10 mouse cellular contexts compared by ENCODE assay signal in genomic region chr1:171849454-171849853, GRCm38 (mm10). TPM values are rescaled to one million over a fixed set of nuclear protein-coding genes. Genes with fewer than 3 reads are reported as not detected.
A peak's percentile ranks its signal among the peaks of the same experiment; 100 is the strongest.
DNase-seq lines count a peak whose midpoint lies in the region; ATAC-seq and TF ChIP-seq lines count a peak whose summit lies in the region.
"Had no signal": no experiment of that assay in that cellular context is flagged by ENCODE, and none has a peak within 500 bp of the region (broad histone marks: within the 10 kb centered on the region; RNA-seq: fewer than 3 reads in every experiment).

No protein-coding gene starts in this region.

- no peak overlapping the region for H3K9ac ChIP-seq in forebrain, embryonic 15.5 days (replicated peaks)
- H3K9ac ChIP-seq in kidney, embryonic 14.5 days (ENCODE audit: low read depth, low read length) = no peak overlapping the region

- no peak for DNase-seq in frontal cortex, postnatal 14 days (ENCODE audit: low spot score in 2 of 2)
- peak; percentile 44 to 64 for DNase-seq in spleen, adult 2 months (ENCODE audit: low read depth in 1 of 2, low spot score in 2 of 2)
- DNase-seq in spleen, adult 12 weeks (ENCODE audit: low spot score) = no peak
- peak; percentile 9 for DNase-seq in lung, postnatal 14 days

- peak; percentile 93 for ATAC-seq in frontal cortex, adult (ENCODE audit: low TSS enrichment)
- ATAC-seq in CD4-positive, CD25-positive, alpha-beta regulatory T cell, adult 4 months = no peak
- ATAC-seq in forebrain, embryonic 15.5 days (replicated peaks) = no peak
- no peak for ATAC-seq in kidney, embryonic 14.5 days (ENCODE audit: low FRiP score, low TSS enrichment)
- ATAC-seq: hindbrain, embryonic 16.5 days had no signal

- H3K27me3 ChIP-seq in spleen, adult 2 months (ENCODE audit: control insufficient read depth, insufficient read depth, low read length) = no peaks in the 10 kb centered on the region
- H3K27me3 ChIP-seq in forebrain, embryonic 15.5 days = no peaks in the 10 kb centered on the region
- no peaks in the 10 kb centered on the region for H3K27me3 ChIP-seq in kidney, embryonic 14.5 days (ENCODE audit: control insufficient read depth, insufficient read depth, low read length)

- 15% methylated on average over 5 of the region's 5 CpGs for WGBS in spleen, adult 2 months
- WGBS in forebrain, embryonic 15.5 days = 85% methylated on average over 5 of the region's 5 CpGs
- 83% methylated on average over 5 of the region's 5 CpGs for WGBS in kidney, embryonic 14.5 days

- no peak for TF ChIP-seq CTCF in spleen, adult 2 months (IDR thresholded peaks at IDR 0.05; ENCODE audit: extremely low read depth, insufficient read depth, insufficient read length, insufficient replicate concordance)

- H3K4me2 ChIP-seq in forebrain, embryonic 15.5 days (replicated peaks) = no peak overlapping the region
- no peak overlapping the region for H3K4me2 ChIP-seq in kidney, embryonic 14.5 days (replicated peaks; ENCODE audit: low read depth, low read length)

- H3K4me3 ChIP-seq in spleen, adult 2 months (ENCODE audit: extremely low read depth, insufficient read depth, insufficient read length) = no peak overlapping the region
- H3K4me3 ChIP-seq in forebrain, embryonic 15.5 days = no peak overlapping the region
- H3K4me3 ChIP-seq in kidney, embryonic 14.5 days (ENCODE audit: low read length) = no peak overlapping the region

- H3K9me3 ChIP-seq in forebrain, embryonic 15.5 days = no peaks in the 10 kb centered on the region
- no peaks in the 10 kb centered on the region for H3K9me3 ChIP-seq in kidney, embryonic 14.5 days (ENCODE audit: control insufficient read depth, low read length)

- H3K27ac ChIP-seq in spleen, adult 2 months (ENCODE audit: insufficient read depth, low read length) = peak overlapping the region; percentile 81
- H3K27ac ChIP-seq in forebrain, embryonic 15.5 days (replicated peaks) = no peak overlapping the region
- H3K27ac ChIP-seq in kidney, embryonic 14.5 days (ENCODE audit: low read depth, low read length) = no peak overlapping the region

- peaks cover 16% of the 10 kb centered on the region for H3K4me1 ChIP-seq in spleen, adult 2 months (ENCODE audit: control insufficient read depth, insufficient read depth, insufficient read length)
- H3K4me1 ChIP-seq in forebrain, embryonic 15.5 days = no peaks in the 10 kb centered on the region
- H3K4me1 ChIP-seq in kidney, embryonic 14.5 days (ENCODE audit: control insufficient read depth, insufficient read depth, low read length) = no peaks in the 10 kb centered on the region

- peaks cover 7% of the 10 kb centered on the region for H3K36me3 ChIP-seq in spleen, adult 2 months (ENCODE audit: control insufficient read depth, insufficient read depth, low read length)
- H3K36me3 ChIP-seq in forebrain, embryonic 15.5 days = no peaks in the 10 kb centered on the region
- no peaks in the 10 kb centered on the region for H3K36me3 ChIP-seq in kidney, embryonic 14.5 days (ENCODE audit: control insufficient read depth, insufficient read depth, low read length)

- 0 out of 2 replicates have a peak, but pooled peaks have one; percentile 2 for TF ChIP-seq POLR2A in spleen, adult 2 months (IDR thresholded peaks at IDR 0.05; ENCODE audit: low read depth, low read length)

RNA-seq across cellular contexts. Expression of gene Cd84, which starts 10.0 kb away (rescaled TPM):
- 8.4 and 10.9 TPM in 2 replicates for polyA plus RNA-seq in spleen, adult 2 months (2012; rRNA removed)
- polyA plus RNA-seq in CD4-positive, CD25-positive, alpha-beta regulatory T cell, adult 4 months (2017; shearing (Covaris generic)) = 100 to 1,000 TPM; 206 to 219 TPM
- 1.3 and 1.6 TPM in 2 replicates for polyA plus RNA-seq in forebrain, embryonic 15.5 days (2015; fragmentation: Nextera tagmentation; extraction: Ambion mirVana)
- 1.1 and 1.2 TPM in 2 replicates for polyA plus RNA-seq in kidney, embryonic 14.5 days (2014; fragmentation: Nextera tagmentation; extraction: Ambion mirVana)

RNA-seq across cellular contexts. Expression of gene Gm10521, which starts 46.0 kb away (rescaled TPM):
- 2.1 and 3.7 TPM in 2 replicates for polyA plus RNA-seq in spleen, adult 2 months (2012; rRNA removed)
- polyA plus RNA-seq in CD4-positive, CD25-positive, alpha-beta regulatory T cell, adult 4 months (2017; shearing (Covaris generic)) = 1 to 10 TPM; 1.6 to 2.5 TPM
- polyA plus RNA-seq in forebrain, embryonic 15.5 days (2015; fragmentation: Nextera tagmentation; extraction: Ambion mirVana) = not detected in 2 replicates
- polyA plus RNA-seq in kidney, embryonic 14.5 days (2014; fragmentation: Nextera tagmentation; extraction: Ambion mirVana) = not detected in 2 replicates
- polyA plus RNA-seq: hindbrain, embryonic 16.5 days; stomach, embryonic 14.5 days had no signal

Comparison
In these comparisons a context has a peak if more than half of its experiments do, and no peak if none do; other contexts are left out.
1. DNase-seq: peak in spleen, adult 2 months (2 of 2) and lung, postnatal 14 days (single experiment); none in frontal cortex, postnatal 14 days (0 of 2) and spleen, adult 12 weeks (single experiment).
2. RNA of gene Cd84, which starts 10.0 kb away (polyA plus RNA-seq): 206 to 219 TPM in CD4-positive, CD25-positive, alpha-beta regulatory T cell, adult 4 months; 8.4 to 10.9 TPM in spleen, adult 2 months, 1.3 to 1.6 TPM in forebrain, embryonic 15.5 days and 1.1 to 1.2 TPM in kidney, embryonic 14.5 days; every median in the first group is over 10 times any median in the second.